Mouse (Mus musculus) adrenal gland, adult 8-10 months (tissue): ENCODE data around the gene Tmem235. TPM values are rescaled to one million over a fixed set of nuclear protein-coding genes. Genes with fewer than 3 reads are reported as not detected.
"Not testable (repeated sequence)": the region's sequence is repeated elsewhere in the genome, so short reads cannot be mapped to it uniquely, and the experiment has no call there.

Experiments used
- DNase-seq: peaks from one replicate; pipeline ENCODE4 v3.0.0; 2022
- total RNA-seq, 4 experiments: library from RNA; stranded (reverse); gene quantifications; 2 replicates each; pipeline ENCODE4 v1.2.4; 2022

The Tmem235 gene
- not detected for total RNA-seq

DNA sequence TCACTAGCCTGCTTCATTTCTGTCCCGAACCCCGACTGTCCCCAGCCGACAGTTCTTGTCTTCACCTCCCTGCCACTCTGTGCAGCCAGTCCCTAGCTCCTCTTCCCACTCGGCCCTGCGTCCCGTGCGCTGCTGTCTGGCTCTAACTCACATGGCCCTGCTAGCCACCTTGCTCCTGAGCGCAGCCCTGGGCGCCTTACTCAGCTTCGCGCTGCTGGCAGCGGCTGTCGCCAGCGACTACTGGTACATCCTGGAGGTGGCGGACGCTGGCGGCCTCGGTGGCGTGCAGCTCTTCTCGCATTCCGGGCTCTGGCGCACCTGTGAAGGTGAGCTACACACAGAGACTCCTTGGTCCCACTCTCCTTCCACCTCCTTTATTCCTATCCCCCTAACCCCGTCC is at the start of gene Tmem235:
Tmem235 (plus strand) TSS at position 152 of the 400 bp plus-strand sequence.
- no peak for DNase-seq

DNA sequence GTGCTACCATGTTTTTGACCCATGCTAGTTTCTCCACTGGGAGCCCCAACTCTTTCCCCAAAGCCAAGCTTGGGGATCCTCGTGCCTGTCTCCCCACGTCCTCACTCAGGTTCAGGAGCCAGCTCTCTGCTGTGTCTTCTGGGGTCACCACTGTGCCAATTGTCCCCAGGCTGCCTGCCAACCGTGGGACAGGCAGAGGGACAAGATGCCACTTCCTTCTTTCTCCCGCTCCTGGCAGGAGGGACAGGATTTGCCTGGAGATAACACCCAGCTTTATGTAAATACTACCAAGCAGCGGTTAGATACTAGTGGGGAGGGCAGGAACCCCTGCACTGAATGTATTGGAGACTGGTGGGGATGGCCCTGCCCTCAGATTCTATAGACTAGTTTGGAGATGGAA is 46.7 kb upstream of the Tmem235 start:
- DNase-seq, result no peak

- no peak for DNase-seq
Measured at GRCm38 (mm10) chr11:117814704-117815366, 45.7 kb upstream of the Tmem235 start.

- not testable (repeated sequence) for DNase-seq
Measured at GRCm38 (mm10) chr11:117815850-117816249, 44.7 kb upstream of the Tmem235 start.

DNA sequence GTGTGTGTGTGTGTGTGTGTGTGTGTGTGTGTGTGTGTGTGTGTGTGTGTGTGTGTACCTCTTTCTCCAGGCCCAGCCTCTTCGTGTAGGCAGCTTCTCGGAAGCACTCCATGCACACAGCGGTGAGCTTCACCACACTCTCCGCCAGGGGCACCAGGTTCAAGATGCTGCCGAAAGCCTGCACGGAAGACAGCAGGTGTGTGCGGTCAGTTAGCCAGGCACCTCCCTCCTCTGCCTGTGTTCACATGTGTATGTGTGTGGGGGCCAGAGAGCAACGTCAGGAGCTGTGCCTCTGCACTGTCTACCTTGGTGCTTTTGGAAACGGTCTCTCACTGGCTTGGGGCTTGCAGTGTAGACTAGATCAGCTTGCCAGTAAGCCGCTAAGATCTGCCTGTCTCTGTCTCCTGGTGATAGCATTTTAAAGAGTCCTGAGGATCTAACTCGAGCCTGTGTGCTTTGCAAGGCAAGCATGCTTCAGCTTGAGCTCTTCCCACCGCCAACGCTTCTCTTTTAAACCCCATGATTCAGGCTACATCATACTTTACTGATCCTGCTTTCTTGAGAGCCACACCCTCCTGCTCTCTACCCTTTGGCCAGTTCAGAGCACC is 44.1 kb upstream of the Tmem235 start:
- DNase-seq, result no peak

DNA sequence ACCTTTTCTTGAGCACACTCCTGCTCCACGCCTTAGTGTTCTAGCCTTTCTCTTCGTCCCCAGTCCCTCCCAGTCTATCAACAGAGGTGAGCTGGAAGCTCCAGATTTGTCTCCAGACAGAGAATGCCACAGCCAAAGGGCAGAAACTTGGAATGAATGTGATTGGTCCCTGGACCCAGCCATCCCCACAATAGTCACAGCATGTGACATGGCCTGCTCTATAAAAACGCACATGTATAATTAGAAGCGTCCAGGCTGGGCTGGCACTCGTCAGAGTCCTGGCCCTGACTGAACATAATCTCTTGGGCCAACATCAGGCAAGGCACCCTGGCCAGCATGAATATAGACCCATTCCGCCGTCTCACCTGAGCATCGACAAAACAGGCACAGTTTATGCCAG is 41.5 kb upstream of the Tmem235 start:
- DNase-seq, result no peak

GRCm38 (mm10) chr11:117820173-117820572 is 40.4 kb upstream of the Tmem235 start:
- DNase-seq, result no peak

DNA sequence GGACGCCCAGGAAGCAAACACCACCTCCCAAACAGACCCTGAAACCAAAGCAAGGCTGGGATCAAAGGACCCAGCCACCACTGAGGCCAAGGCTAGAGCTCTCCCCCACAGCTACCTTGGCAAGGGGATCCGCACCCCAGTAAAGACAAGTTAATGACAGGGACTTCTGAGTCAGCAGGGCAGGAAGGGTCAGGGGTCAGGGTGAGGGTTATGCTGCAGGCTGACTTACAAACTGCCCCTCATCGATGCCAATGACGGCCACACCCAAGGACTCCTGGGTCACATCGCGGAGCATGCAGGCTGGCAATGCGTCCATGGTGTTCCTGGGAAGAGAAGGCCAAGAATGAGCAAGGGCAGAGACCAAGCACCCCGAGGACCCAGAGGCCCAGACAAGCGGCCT is 38.7 kb upstream of the Tmem235 start:
- DNase-seq, result peak; percentile 70

DNA sequence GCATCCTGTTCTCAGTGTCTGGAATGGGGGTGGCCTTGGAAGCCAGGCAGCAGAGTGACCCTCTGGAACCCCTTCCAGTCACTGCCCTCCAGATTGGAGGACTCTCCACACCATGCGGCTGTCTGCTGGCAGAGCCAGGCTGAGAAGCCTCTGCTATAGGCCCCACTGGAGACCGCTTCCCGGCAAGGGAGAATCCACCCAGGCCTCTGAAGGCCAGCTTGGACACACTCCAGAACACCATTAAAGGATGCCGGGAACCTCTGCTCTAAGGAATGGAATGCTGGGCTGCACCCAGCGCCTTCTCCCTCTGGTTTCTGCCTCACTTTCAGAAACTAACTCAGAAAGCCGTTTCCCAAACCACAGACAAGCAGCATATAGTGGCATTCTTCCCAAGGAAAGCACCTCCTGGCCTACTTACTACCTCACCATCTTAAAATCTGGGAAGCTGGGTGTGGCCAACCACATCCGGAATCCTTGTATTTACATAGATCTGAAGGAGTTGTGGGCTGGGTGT is 37.8 kb upstream of the Tmem235 start:
- no peak for DNase-seq

DNA sequence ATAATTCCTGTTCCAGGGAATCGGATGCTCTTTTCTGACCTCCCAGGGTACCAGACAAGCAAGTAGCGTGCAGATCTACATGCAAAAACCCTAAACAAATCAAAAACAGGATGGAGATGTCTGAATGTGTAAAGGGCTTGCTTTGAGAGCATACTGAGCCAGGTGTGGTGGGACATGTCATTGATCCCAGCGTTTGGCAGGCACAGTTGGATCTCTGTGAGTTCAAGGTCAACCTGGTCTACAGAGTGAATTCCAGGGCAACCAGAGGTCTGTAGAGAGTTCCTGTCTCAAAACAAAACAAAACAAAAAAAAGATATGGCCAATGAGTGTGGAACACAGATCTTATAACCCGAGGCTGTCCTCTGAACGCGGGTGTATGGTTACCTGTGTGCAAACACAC is 37.1 kb upstream of the Tmem235 start:
- DNase-seq, result no peak

DNA sequence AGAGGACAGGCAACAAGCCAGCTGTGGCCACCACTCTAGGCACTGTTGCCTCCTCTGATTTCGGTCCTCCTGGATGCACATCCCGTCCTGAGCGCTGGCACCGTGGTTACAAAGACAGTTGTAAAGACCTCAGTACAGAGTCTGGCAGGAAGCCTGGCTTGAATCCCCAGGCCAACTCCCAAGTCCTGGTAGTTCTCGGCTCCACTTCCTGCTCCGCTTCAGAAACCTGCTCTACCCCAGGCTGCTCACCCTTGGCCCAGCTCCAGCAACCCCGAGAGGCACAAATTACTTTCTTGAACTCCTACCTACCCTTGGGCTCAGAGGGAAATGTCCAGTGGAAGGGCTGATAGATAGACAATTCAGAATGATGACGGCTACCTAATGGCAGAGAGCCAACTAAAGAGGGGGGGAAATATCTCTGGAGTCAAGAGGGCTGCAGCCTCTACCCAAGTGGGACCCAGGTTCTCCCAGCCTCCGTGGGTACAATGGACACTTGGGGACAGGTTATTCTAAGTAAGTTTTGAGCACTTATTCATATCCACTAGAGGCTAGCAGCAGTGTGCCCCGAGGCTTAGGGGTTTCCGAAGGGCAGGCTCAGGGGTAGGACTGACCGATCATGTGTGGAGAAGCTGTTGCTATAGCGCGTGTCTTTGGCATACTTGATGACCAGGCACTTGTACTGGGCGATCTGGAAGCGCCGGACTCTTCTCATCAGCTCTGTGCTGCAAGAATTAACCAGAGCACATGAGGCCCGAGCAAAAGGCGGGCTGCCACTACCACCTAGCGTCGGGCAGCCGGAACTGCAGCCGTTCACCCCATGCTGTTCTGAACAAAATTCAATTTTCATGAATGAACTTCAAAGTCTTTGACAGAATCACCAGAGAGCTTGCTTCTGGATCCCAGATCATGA is 36.2 kb upstream of the Tmem235 start:
- DNase-seq, result peak; percentile 73

DNA sequence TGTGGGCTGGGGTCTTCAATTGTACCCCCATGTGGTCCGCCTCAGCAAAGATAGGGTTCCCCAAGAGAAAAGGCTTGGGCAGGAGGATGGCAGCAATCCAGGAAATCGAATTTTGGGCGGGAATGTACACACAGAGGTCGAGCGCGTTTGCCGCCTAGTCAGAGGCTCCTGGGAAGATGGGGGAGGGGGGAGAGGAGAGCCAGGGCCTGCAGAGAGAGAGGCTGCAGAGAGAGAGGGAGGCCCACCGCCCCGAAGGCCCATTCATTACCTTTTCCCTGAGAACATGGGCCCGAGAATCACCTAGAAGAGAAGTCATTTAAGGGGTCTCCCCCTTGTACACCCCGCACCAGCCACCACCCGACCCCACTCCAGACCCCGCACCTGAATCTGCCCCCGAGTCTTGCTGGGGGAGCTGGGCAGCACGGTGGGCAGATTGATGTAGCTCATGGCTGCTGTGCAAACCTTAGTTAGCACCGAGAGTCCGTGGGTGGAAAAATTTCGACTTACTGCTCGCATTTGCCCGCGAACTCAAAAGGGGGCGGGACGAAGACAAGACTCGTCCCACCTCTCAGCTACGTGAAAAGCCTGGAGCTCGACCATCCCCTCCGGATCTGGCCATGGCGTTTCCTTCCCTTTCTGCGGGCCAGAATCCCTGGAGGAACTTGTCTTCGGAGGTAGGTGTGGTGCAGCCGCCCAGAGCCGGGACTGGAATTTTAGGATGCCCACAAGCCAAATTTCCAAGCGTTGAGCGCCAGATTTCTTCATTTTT is 35.0 kb upstream of the Tmem235 start, which contains the start of the genes Afmid and Tk1:
Afmid (plus strand) TSS at position 592 of the 769 bp plus-strand sequence.
Tk1 (minus strand) TSS at position 760 of the 769 bp plus-strand sequence.
- peak; percentile 52 for DNase-seq

DNA sequence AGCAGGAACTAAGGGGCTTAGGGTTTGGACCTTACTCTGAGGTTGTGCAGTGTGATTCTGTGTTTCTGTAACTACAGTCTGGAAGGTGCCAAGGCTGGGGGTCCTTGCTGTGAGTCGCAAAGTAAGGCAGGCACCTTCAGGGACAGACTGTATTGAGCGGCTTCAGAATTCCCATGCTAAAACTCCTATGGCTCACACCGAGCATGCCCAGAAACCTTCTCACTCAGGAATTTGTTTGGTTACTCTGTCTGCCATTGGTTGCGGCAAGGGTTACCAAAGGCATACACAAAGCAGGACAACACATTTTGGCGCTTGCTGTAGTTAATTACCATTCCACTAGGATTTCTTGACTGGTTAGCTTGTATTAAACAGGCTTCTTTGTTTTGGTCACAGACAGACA is 34.4 kb upstream of the Tmem235 start:
- no peak for DNase-seq

- no peak for DNase-seq
Measured at GRCm38 (mm10) chr11:117826916-117827315, 33.6 kb upstream of the Tmem235 start.

- DNase-seq, result no peak
Measured at GRCm38 (mm10) chr11:117827386-117827785, 33.2 kb upstream of the Tmem235 start.

DNA sequence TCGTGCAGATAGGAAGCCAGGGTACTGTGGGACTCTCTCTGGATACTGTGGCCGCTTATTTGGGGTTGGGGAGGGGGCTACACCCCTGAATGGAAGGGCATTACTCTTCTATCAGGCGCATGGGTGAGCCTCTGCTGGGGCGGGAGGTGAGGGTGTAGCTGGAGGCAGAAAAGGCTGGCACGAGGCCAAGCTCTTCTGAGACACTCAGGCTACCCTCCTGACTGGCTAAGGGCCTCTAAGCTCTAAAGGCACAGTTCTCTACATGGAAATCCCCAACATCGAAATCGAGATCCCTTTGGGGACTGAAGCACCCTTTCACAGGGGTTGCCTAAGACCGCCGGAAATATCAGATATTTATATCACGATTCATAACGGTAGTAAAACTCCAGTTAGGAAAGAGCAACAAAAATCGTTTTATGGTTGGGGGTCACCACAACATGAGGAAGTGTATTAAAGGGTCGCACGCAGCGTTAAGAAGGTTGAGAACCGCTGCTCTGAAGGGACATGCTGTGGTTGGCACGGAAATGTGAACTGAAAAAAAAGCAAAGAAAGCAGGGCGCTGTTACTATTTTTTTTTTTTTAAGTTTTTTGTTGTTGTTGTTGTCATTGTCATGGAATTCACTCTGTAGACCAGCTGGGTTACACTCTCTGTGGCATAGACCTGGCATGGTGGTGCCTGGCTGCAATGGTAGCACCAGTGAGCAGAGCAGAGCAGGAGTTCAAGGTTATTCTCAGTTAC is 32.2 kb upstream of the Tmem235 start:
- no peak for DNase-seq

- no peak for DNase-seq
Measured at GRCm38 (mm10) chr11:117828888-117829604, 31.5 kb upstream of the Tmem235 start.

DNA sequence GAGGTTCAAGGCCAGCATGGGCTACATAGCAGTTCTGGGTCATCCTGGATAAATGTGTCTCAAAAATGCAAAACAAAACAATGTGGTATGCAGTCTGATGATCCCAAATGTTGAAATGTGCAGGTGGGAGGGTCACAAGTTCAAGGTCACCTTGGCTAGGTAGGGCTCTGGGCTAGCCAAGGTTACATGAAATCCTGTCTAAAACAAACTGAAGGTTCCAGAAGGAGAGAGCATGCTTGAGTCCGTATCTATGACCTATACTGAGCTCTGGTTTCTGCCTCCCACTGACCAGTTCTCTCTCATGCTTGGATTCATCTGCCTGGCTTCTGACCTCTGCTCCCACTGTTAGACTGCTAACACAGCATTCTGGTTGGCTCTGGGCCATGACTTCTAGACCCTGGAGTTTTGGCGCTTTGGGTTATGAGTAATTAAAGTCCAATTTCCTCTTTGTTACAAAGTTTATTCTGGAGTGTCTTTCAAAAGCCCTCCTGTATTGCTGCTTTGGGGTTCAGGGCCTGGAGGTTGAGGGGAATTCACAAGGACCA is 30.8 kb upstream of the Tmem235 start:
- no peak for DNase-seq

- no peak for DNase-seq
Measured at GRCm38 (mm10) chr11:117830401-117830800, 30.2 kb upstream of the Tmem235 start.
